Mouse (Mus musculus) gastrocnemius, postnatal 4 days (tissue): ENCODE measurements around the gene Klk4. TPM values are rescaled to one million over a fixed set of nuclear protein-coding genes. Genes with fewer than 3 reads are reported as not detected.

Source experiments
- DNase-seq, 2 experiments: peaks; one replicate each; pipeline ENCODE4 v3.0.0; 2021 to 2022; ENCODE audit warnings: low spot score in 2 of 2, mixed read lengths in 2 of 2
- total RNA-seq, 2 experiments: library from RNA; stranded (reverse); gene quantifications; 2 replicates each; pipeline ENCODE4 v1.2.3; 2021

Klk4 gene
- total RNA-seq, 2 experiments from 2014 or later: 0.21 TPM; not detected in 1

- DNase-seq: peak in 1 of 2 experiments; percentile 54
Measured at GRCm38 (mm10) chr7:43919559-43920451, 38.8 kb downstream of the Klk4 start.

DNA sequence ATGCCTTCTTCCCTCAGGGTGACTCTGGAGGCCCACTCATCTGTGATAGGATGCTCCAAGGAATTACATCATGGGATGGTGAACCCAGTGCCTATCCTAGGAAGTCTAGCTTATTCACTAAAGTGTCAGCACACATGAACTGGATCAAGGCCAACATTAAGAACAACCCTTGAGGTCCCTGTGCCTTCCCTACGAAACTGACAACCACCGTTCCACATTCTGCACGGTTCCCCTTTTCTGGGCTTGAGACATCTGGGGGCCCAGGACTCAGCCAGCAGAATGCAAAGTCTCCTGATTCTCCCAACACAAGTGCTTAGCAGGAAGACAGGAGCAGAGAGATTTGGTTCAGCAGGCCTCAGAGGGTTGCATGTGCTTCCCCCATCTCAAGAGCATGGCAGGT, 39.6 kb downstream of the Klk4 start:
- DNase-seq: no peak

DNA sequence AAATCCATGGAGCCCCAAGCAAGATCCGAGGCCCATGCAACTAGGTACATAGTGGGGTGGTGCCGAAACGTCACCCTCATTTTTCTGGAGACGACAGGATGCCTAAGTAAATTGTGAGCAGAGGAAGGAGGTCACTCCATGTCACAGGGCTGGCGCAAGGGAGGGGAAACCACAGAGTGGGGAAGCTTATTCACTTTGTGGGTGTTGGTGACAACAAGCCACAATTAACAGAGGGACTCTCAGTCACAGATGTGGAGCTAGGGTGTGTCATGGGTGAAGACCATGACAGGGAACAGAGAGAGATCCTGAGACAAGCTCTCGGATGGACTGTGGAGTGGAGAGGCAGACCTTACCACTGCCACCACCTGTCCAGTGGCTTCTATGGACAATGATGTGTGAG, 40.1 kb downstream of the Klk4 start:
- no peak for DNase-seq

DNA sequence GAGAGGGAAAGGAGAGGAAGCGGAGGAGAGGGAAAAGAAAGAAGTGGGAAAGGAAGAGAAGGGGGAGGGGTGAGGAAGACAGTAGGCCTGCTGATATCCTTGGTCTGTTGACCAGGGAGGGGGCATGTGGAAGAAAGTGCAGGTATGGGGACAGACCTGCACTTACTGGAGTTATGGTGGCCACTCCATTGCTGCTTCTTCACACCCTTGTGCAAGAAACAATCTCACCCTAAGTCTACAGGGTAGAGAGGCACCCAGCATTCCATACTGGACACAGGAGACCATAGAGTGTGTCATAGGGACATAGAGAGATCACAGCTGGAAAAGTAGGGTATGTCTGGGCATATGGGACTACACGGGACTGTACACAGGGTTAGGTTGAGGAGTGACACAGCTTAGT, 41.0 kb downstream of the Klk4 start:
- no peak for DNase-seq

DNA sequence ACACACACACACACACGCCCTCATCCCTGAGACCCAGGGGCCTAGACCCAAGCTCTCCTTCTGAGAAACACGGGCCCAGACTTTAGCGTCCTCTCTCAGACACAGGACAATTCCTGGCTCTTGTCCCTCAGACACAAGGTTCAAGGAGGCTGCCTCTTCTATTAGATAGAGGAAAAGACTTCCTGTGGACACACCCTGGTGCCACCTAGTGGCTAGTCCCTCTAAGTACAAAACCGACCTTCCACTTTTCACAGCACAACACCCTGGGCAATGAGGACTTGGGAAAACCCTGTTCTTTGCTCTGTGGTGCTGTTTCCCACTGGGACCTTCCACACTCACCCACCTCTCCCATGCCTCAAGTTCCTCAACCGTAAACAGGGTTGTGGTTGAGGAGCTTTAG, 45.0 kb downstream of the Klk4 start:
- no peak for DNase-seq

DNA sequence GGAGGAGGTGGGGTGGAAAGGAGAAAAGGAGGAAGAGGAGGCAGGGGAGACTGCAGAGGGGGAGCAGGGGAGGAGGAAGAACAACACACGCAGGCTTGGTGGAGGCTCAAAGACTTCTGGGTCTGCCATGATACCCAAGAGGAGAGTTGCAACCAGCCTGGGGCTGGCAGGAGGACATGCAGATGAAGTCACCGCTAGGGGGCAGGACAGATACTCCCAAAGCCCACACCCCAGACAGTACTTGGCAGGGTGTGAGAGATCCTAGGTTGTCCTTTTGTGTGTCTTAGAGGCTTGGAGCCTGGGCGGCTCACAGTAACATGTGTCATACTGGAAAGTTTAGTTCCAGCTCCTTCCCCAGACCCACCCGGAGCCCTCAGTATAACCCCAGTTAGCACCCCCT, 47.6 kb downstream of the Klk4 start:
- no peak for DNase-seq

- no peak for DNase-seq
Measured at GRCm38 (mm10) chr7:43932337-43932736, 51.4 kb downstream of the Klk4 start.

- no peak for DNase-seq
Measured at GRCm38 (mm10) chr7:43933440-43933839, 52.5 kb downstream of the Klk4 start, which contains the start of gene Klk15. TSS of gene Klk15 (plus strand) at chr7:43933740.

DNA sequence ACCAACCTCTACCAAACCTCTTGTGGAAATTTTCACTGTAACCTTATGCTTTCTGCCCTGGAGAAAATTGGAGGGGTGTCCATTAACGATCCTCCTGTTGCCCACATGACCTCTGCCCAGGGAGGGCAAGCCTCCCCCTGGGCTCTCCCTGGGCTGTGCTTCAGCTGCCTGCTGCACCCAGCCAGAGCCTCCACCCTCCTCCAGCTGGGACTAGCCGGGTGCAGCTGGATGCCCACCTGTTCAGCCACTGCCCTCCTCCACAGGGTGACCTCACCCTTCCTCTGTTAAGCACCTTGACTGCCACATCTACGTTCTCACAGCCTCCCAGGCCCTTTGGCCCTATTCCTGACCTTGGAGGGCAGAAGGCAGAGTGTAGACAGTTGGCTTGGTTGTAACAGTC, 53.8 kb downstream of the Klk4 start:
- DNase-seq: no peak

Other genes with a start within 250 kb of the Klk4 start
- gene Ceacam18, start 246.5 kb upstream of the Klk4 start, total RNA-seq: not detected
- 1 to 10 TPM in 1 of 2 experiments, under 1 TPM in 1; 0.91 to 1.1 TPM for gene Siglece, start 221.0 kb upstream of the Klk4 start, total RNA-seq
- gene Ctu1, start 209.1 kb upstream of the Klk4 start, total RNA-seq: 1 to 10 TPM; 4.9 to 5.4 TPM
- not detected for gene Klk14, start 190.7 kb upstream of the Klk4 start, total RNA-seq
- gene Klk13, start 168.6 kb upstream of the Klk4 start, total RNA-seq: not detected
- gene Klk12, start 112.3 kb upstream of the Klk4 start, total RNA-seq: not detected
- gene Klk11, start 106.6 kb upstream of the Klk4 start, total RNA-seq: not detected
- under 1 TPM in 1 of 2 experiments, not detected in 1; 0.18 TPM for gene Klk10, start 100.1 kb upstream of the Klk4 start, total RNA-seq
- not detected for gene Klk9, start 89.3 kb upstream of the Klk4 start, total RNA-seq
- 1 to 10 TPM; 2.5 to 3.5 TPM for gene Klk8, start 83.6 kb upstream of the Klk4 start, total RNA-seq
- not detected for gene Klk7, start 69.9 kb upstream of the Klk4 start, total RNA-seq
- gene Klk6, start 56.7 kb upstream of the Klk4 start, total RNA-seq: not detected
- gene Klk5, start 39.2 kb upstream of the Klk4 start, total RNA-seq: not detected
- gene Klk15, start 52.6 kb downstream of the Klk4 start, total RNA-seq: not detected
- not detected for gene Klk1b8, start 69.5 kb downstream of the Klk4 start, total RNA-seq
- not detected for gene Klk1b1, start 85.6 kb downstream of the Klk4 start, total RNA-seq
- not detected for gene Klk1b9, start 94.9 kb downstream of the Klk4 start, total RNA-seq
- gene Klk1b11, start 114.7 kb downstream of the Klk4 start, total RNA-seq: not detected
- under 1 TPM; 0.39 to 0.62 TPM for gene Klk1b26, start 131.0 kb downstream of the Klk4 start, total RNA-seq
- not detected for gene Klk1b27, start 171.1 kb downstream of the Klk4 start, total RNA-seq
- not detected for gene Klk1b21, start 221.2 kb downstream of the Klk4 start, total RNA-seq
- not detected for gene Klk1b22, start 231.5 kb downstream of the Klk4 start, total RNA-seq